ENCODE assay signal across 29 mouse cellular contexts in genomic region chr15:78937311-78937710, GRCm38 (mm10). TPM values are rescaled to one million over a fixed set of nuclear protein-coding genes. Genes with fewer than 3 reads are reported as not detected.
DNase-seq lines count a peak whose midpoint lies in the region; ATAC-seq and TF ChIP-seq lines count a peak whose summit lies in the region.
"Had no signal": no experiment of that assay in that cellular context is flagged by ENCODE, and none has a peak within 500 bp of the region (broad histone marks: within the 10 kb centered on the region; RNA-seq: fewer than 3 reads in every experiment).

No protein-coding gene starts in this region.

- no peak for TF ChIP-seq CTCF in layer of hippocampus, adult 2 months (conservative IDR thresholded peaks at IDR 0.05)
- no peak for TF ChIP-seq CTCF in E14TG2a.4 (conservative IDR thresholded peaks at IDR 0.05; ENCODE audit: low read length)
- TF ChIP-seq CTCF in left cerebral cortex, adult 2 months (IDR thresholded peaks at IDR 0.05), result no peak

- peaks cover 40% of the 10 kb centered on the region for H3K4me1 ChIP-seq in E14TG2a.4 (replicated peaks; ENCODE audit: low read depth, low read length)
- H3K4me1 ChIP-seq in liver, embryonic 15.5 days (replicated peaks), result peaks cover 44% of the 10 kb centered on the region

- peaks cover 60% of the 10 kb centered on the region for H3K36me3 ChIP-seq in E14TG2a.4 (ENCODE audit: insufficient read depth, low read length)
- peaks cover 55% of the 10 kb centered on the region for H3K36me3 ChIP-seq in liver, embryonic 15.5 days (replicated peaks)

- peak overlapping the region; percentile 69; the same call in 1 of the 2 replicates for H3K27ac ChIP-seq in layer of hippocampus, adult 2 months
- 0 out of 2 replicates have a peak overlapping the region, but pooled peaks have one; percentile 81 for H3K27ac ChIP-seq in liver, embryonic 15.5 days (replicated peaks)
- no peak overlapping the region for H3K27ac ChIP-seq in left cerebral cortex, adult 2 months
- H3K27ac ChIP-seq: gastrocnemius, adult 2 months; hindbrain, embryonic 12.5 days; kidney, postnatal 0 days; limb, embryonic 15.5 days had no signal

- H3K9me3 ChIP-seq in E14TG2a.4 (ENCODE audit: low read length), result no peaks in the 10 kb centered on the region
- no peaks in the 10 kb centered on the region for H3K9me3 ChIP-seq in liver, embryonic 15.5 days (replicated peaks)
- H3K9me3 ChIP-seq: hindbrain, embryonic 12.5 days; limb, embryonic 10.5 days; limb, embryonic 15.5 days had no signal

- no peak overlapping the region for H3K4me3 ChIP-seq in layer of hippocampus, adult 2 months
- peak overlapping the region; percentile 91 for H3K4me3 ChIP-seq in E14TG2a.4 (replicated peaks; ENCODE audit: low read length)
- H3K4me3 ChIP-seq in liver, embryonic 15.5 days (replicated peaks), result no peak overlapping the region
- H3K4me3 ChIP-seq in left cerebral cortex, adult 2 months, result no peak overlapping the region
- H3K4me3 ChIP-seq: gastrocnemius, adult 2 months; hindbrain, embryonic 12.5 days; limb, embryonic 15.5 days had no signal

- no peak for DNase-seq in layer of hippocampus, adult 2 months (ENCODE audit: low spot score in 2 of 2)
- DNase-seq in layer of hippocampus, adult 9-11 months, result no peak
- DNase-seq in MN1 (ENCODE audit: low spot score), result peak; percentile 78
- no peak for DNase-seq in left cerebral cortex, adult 2 months (ENCODE audit: extremely low spot score in 1 of 2, low spot score in 2 of 2)
- no peak for DNase-seq in heart, postnatal 25 days (ENCODE audit: low spot score)
- DNase-seq in Muller cell, postnatal 12 days (ENCODE audit: inconsistent ontology term), result no peak
- DNase-seq: adrenal gland, adult 8-10 months; B cell, adult 2 months; cerebellum, adult 2 months; cerebellum, postnatal 25 days; gastrocnemius, adult 2 months; gastrocnemius, postnatal 36 days; heart, postnatal 14 days; kidney, adult 8-10 months; lung, embryonic 14.5 days; lung, postnatal 14 days; spleen, adult 18-20 months; thymus, postnatal 14 days had no signal

- intact Hi-C loops in left cerebral cortex, adult 2 months (cut with DNase I), result no loop called here
- intact Hi-C loops in heart, postnatal 25 days (cut with DNase I), result no loop called here

- no peak for ATAC-seq in liver, embryonic 15.5 days (ENCODE audit: insufficient read depth)
- ATAC-seq: forebrain, embryonic 16.5 days; intestine, embryonic 16.5 days; midbrain, embryonic 16.5 days had no signal

- H3K9ac ChIP-seq in liver, embryonic 15.5 days, result no peak overlapping the region
- H3K9ac ChIP-seq: hindbrain, embryonic 12.5 days; limb, embryonic 15.5 days; lung, embryonic 14.5 days had no signal

- 85% methylated on average over 10 of the region's 10 CpGs for WGBS in liver, embryonic 15.5 days (ENCODE audit: insufficient replicate concordance)

- H3K27me3 ChIP-seq in E14TG2a.4 (ENCODE audit: insufficient read depth, low read length), result no peaks in the 10 kb centered on the region
- H3K27me3 ChIP-seq in liver, embryonic 15.5 days, result no peaks in the 10 kb centered on the region
- H3K27me3 ChIP-seq: CH12.LX; limb, embryonic 15.5 days had no signal

- H3K4me2 ChIP-seq in liver, embryonic 15.5 days, result peak overlapping the region; percentile 76; the same call in 1 of the 2 replicates
- H3K4me2 ChIP-seq: hindbrain, embryonic 12.5 days; limb, embryonic 15.5 days; lung, embryonic 14.5 days; midbrain, embryonic 11.5 days had no signal

RNA-seq across cellular contexts. Expression of gene Nol12, which starts 2.6 kb away (rescaled TPM):
- 10 to 100 TPM; 41.4 to 41.8 TPM for total RNA-seq in layer of hippocampus, adult 2 months (2021)
- polyA plus RNA-seq in liver, embryonic 15.5 days (2015; fragmentation: Nextera tagmentation; extraction: Ambion mirVana), result 24.5 and 26.2 TPM in 2 replicates
- 10 to 100 TPM; 36.2 to 38.8 TPM for total RNA-seq in left cerebral cortex, adult 2 months (2021)
- 10 to 100 TPM; 15.6 to 16.9 TPM for total RNA-seq in heart, postnatal 25 days (2021)

RNA-seq across cellular contexts. Expression of gene Triobp, which starts 10.2 kb away (rescaled TPM):
- 10 to 100 TPM; 10.0 to 13.4 TPM for total RNA-seq in layer of hippocampus, adult 2 months (2021)
- 20.2 and 21.2 TPM in 2 replicates for polyA plus RNA-seq in liver, embryonic 15.5 days (2015; fragmentation: Nextera tagmentation; extraction: Ambion mirVana)
- 10 to 100 TPM; 11.8 to 12.7 TPM for total RNA-seq in left cerebral cortex, adult 2 months (2021)
- 10 to 100 TPM; 36.0 to 39.8 TPM for total RNA-seq in heart, postnatal 25 days (2021)

RNA-seq across cellular contexts. Expression of gene Lgals1, which starts 10.8 kb away (rescaled TPM):
- 10 to 100 TPM; 18.9 to 20.2 TPM for total RNA-seq in layer of hippocampus, adult 2 months (2021)
- 315 and 397 TPM in 2 replicates for polyA plus RNA-seq in liver, embryonic 15.5 days (2015; fragmentation: Nextera tagmentation; extraction: Ambion mirVana)
- 10 to 100 TPM; 19.8 to 20.4 TPM for total RNA-seq in left cerebral cortex, adult 2 months (2021)
- 100 to 1,000 TPM; 188 to 192 TPM for total RNA-seq in heart, postnatal 25 days (2021)

RNA-seq across cellular contexts. Expression of gene Pdxp, which starts 23.6 kb away (rescaled TPM):
- total RNA-seq in layer of hippocampus, adult 2 months (2021), result 100 to 1,000 TPM; 162 to 172 TPM
- 5.4 and 5.6 TPM in 2 replicates for polyA plus RNA-seq in liver, embryonic 15.5 days (2015; fragmentation: Nextera tagmentation; extraction: Ambion mirVana)
- total RNA-seq in left cerebral cortex, adult 2 months (2021), result 100 to 1,000 TPM; 165 to 171 TPM
- total RNA-seq in heart, postnatal 25 days (2021), result 1 to 10 TPM in 1 of 2 experiments, under 1 TPM in 1; 0.75 to 1.4 TPM

RNA-seq across cellular contexts. Expression of gene Sh3bp1, which starts 37.7 kb away (rescaled TPM):
- 10 to 100 TPM; 27.7 to 41.8 TPM for total RNA-seq in layer of hippocampus, adult 2 months (2021)
- polyA plus RNA-seq in liver, embryonic 15.5 days (2015; fragmentation: Nextera tagmentation; extraction: Ambion mirVana), result 14.4 and 15.3 TPM in 2 replicates
- 10 to 100 TPM; 35.0 to 37.7 TPM for total RNA-seq in left cerebral cortex, adult 2 months (2021)
- total RNA-seq in heart, postnatal 25 days (2021), result 1 to 10 TPM; 4.1 to 4.8 TPM

Comparison
In these comparisons a context has a peak if more than half of its experiments do, and no peak if none do; other contexts are left out.
1. RNA of gene Lgals1, which starts 10.8 kb away (total RNA-seq): 188 to 192 TPM in heart, postnatal 25 days; 19.8 to 20.4 TPM in left cerebral cortex, adult 2 months and 18.9 to 20.2 TPM in layer of hippocampus, adult 2 months; every median in the first group is over 4 times any median in the second.